Mouse (Mus musculus): ENCODE data around the gene Atp6v0c. TPM values are rescaled to one million over a fixed set of nuclear protein-coding genes. Genes with fewer than 3 reads are reported as not detected.

The Atp6v0c gene
- polyA plus RNA-seq, 1 experiment from 2014 or later: 627 TPM

- no peak for DNase-seq (ENCODE audit: low spot score)
- Histone ChIP-seq H3K4me3 (ENCODE audit: low read depth, low read length) (no peak overlapping the region), H3K4me2 (replicated peaks; ENCODE audit: low read depth) (no peak overlapping the region), H3K36me3 (ENCODE audit: control insufficient read depth, insufficient read depth, low read length) (no peaks in the 10 kb centered on the region), H3K27me3 (ENCODE audit: control insufficient read depth, insufficient read depth, low read length) (no peaks in the 10 kb centered on the region; the same call in 1 of the 2 replicates), H3K27ac (replicated peaks) (no peak overlapping the region), H3K9me3 (ENCODE audit: control insufficient read depth, low read length) (no peaks in the 10 kb centered on the region), H3K4me1 (replicated peaks; ENCODE audit: control insufficient read depth, insufficient read depth) (peaks cover 7% of the 10 kb centered on the region), H3K9ac (ENCODE audit: low read length) (peak overlapping the region; percentile 13; the same call in 1 of the 2 replicates)
- TF ChIP-seq EP300 (optimal IDR thresholded peaks at IDR 0.05): no peak
- no peak for TF ChIP-seq CTCF (IDR thresholded peaks at IDR 0.05; ENCODE audit: low read depth)
- WGBS: 52% methylated on average over 4 of the region's 4 CpGs
- ATAC-seq (ENCODE audit: low FRiP score, low TSS enrichment): no peak
These were observed 33.6 kb upstream of the Atp6v0c start for GRCm38 (mm10) chr17:24203068-24203467.

GRCm38 (mm10) chr17:24201092-24201491, 31.6 kb upstream of the Atp6v0c start:
- no peak overlapping the region for H3K4me3 ChIP-seq (ENCODE audit: low read depth, low read length)
- no peak for ATAC-seq (ENCODE audit: low FRiP score, low TSS enrichment)
- no peak overlapping the region for H3K4me2 ChIP-seq (replicated peaks; ENCODE audit: low read depth)
- 75% methylated on average over 4 of the region's 4 CpGs for WGBS
- H3K27me3 ChIP-seq (ENCODE audit: control insufficient read depth, insufficient read depth, low read length): no peaks in the 10 kb centered on the region
- no peak overlapping the region for H3K27ac ChIP-seq (replicated peaks)
- DNase-seq (ENCODE audit: low spot score): no peak
- TF ChIP-seq CTCF (IDR thresholded peaks at IDR 0.05; ENCODE audit: low read depth) (no peak), EP300 (optimal IDR thresholded peaks at IDR 0.05) (no peak)
- H3K4me1 ChIP-seq (replicated peaks; ENCODE audit: control insufficient read depth, insufficient read depth): peaks cover 7% of the 10 kb centered on the region; the same call in 1 of the 2 replicates
- no peaks in the 10 kb centered on the region for H3K36me3 ChIP-seq (ENCODE audit: control insufficient read depth, insufficient read depth, low read length)
- no peak overlapping the region for H3K9ac ChIP-seq (ENCODE audit: low read length)
- no peaks in the 10 kb centered on the region for H3K9me3 ChIP-seq (ENCODE audit: control insufficient read depth, low read length)

GRCm38 (mm10) chr17:24199741-24200140, 30.2 kb upstream of the Atp6v0c start:
- no peak overlapping the region for H3K4me3 ChIP-seq (ENCODE audit: low read depth, low read length)
- TF ChIP-seq EP300 (optimal IDR thresholded peaks at IDR 0.05) (no peak), CTCF (IDR thresholded peaks at IDR 0.05; ENCODE audit: low read depth) (no peak)
- no peaks in the 10 kb centered on the region for H3K27me3 ChIP-seq (ENCODE audit: control insufficient read depth, insufficient read depth, low read length)
- H3K27ac ChIP-seq (replicated peaks): no peak overlapping the region
- H3K4me1 ChIP-seq (replicated peaks; ENCODE audit: control insufficient read depth, insufficient read depth): no peaks in the 10 kb centered on the region
- WGBS: 74% methylated on average over 4 of the region's 4 CpGs
- H3K4me2 ChIP-seq (replicated peaks; ENCODE audit: low read depth): no peak overlapping the region
- no peaks in the 10 kb centered on the region for H3K36me3 ChIP-seq (ENCODE audit: control insufficient read depth, insufficient read depth, low read length)
- H3K9ac ChIP-seq (ENCODE audit: low read length): no peak overlapping the region
- no peaks in the 10 kb centered on the region for H3K9me3 ChIP-seq (ENCODE audit: control insufficient read depth, low read length)
- DNase-seq (ENCODE audit: low spot score) (no peak), ATAC-seq (ENCODE audit: low FRiP score, low TSS enrichment) (no peak)

GRCm38 (mm10) chr17:24199252-24199651, 29.8 kb upstream of the Atp6v0c start:
- Histone ChIP-seq H3K4me2 (replicated peaks; ENCODE audit: low read depth) (no peak overlapping the region), H3K9me3 (ENCODE audit: control insufficient read depth, low read length) (no peaks in the 10 kb centered on the region), H3K9ac (ENCODE audit: low read length) (no peak overlapping the region), H3K36me3 (ENCODE audit: control insufficient read depth, insufficient read depth, low read length) (no peaks in the 10 kb centered on the region), H3K27ac (replicated peaks) (no peak overlapping the region), H3K27me3 (ENCODE audit: control insufficient read depth, insufficient read depth, low read length) (no peaks in the 10 kb centered on the region), H3K4me3 (ENCODE audit: low read depth, low read length) (no peak overlapping the region), H3K4me1 (replicated peaks; ENCODE audit: control insufficient read depth, insufficient read depth) (no peaks in the 10 kb centered on the region)
- ATAC-seq (ENCODE audit: low FRiP score, low TSS enrichment) (no peak), DNase-seq (ENCODE audit: low spot score) (no peak)
- TF ChIP-seq CTCF (IDR thresholded peaks at IDR 0.05; ENCODE audit: low read depth) (no peak), EP300 (optimal IDR thresholded peaks at IDR 0.05) (no peak)
- 92% methylated on average over 4 of the region's 4 CpGs for WGBS

GRCm38 (mm10) chr17:24197032-24197824, 27.7 kb upstream of the Atp6v0c start:
- ATAC-seq (ENCODE audit: low FRiP score, low TSS enrichment): peak; percentile 24; the same call in 1 of the 2 replicates
- DNase-seq (ENCODE audit: low spot score): no peak

GRCm38 (mm10) chr17:24195349-24195748, 25.8 kb upstream of the Atp6v0c start:
- Histone ChIP-seq H3K27me3 (ENCODE audit: control insufficient read depth, insufficient read depth, low read length) (no peaks in the 10 kb centered on the region), H3K36me3 (ENCODE audit: control insufficient read depth, insufficient read depth, low read length) (no peaks in the 10 kb centered on the region), H3K4me2 (replicated peaks; ENCODE audit: low read depth) (no peak overlapping the region), H3K4me1 (replicated peaks; ENCODE audit: control insufficient read depth, insufficient read depth) (no peaks in the 10 kb centered on the region), H3K4me3 (ENCODE audit: low read depth, low read length) (no peak overlapping the region), H3K9me3 (ENCODE audit: control insufficient read depth, low read length) (no peaks in the 10 kb centered on the region), H3K9ac (ENCODE audit: low read length) (no peak overlapping the region), H3K27ac (replicated peaks) (no peak overlapping the region)
- no peak for ATAC-seq (ENCODE audit: low FRiP score, low TSS enrichment)
- 63% methylated on average over 2 of the region's 2 CpGs for WGBS
- TF ChIP-seq CTCF (IDR thresholded peaks at IDR 0.05; ENCODE audit: low read depth) (peak; percentile 25; the same call in 1 of the 2 replicates), EP300 (optimal IDR thresholded peaks at IDR 0.05) (no peak)
- DNase-seq (ENCODE audit: low spot score): no peak

More at GRCm38 (mm10) chr17:24197032-24197824, 27.7 kb upstream of the Atp6v0c start:
- Histone ChIP-seq H3K27ac (replicated peaks) (no peak overlapping the region), H3K36me3 (ENCODE audit: control insufficient read depth, insufficient read depth, low read length) (no peaks in the 10 kb centered on the region), H3K9ac (ENCODE audit: low read length) (no peak overlapping the region), H3K4me3 (ENCODE audit: low read depth, low read length) (no peak overlapping the region), H3K4me2 (replicated peaks; ENCODE audit: low read depth) (no peak overlapping the region), H3K9me3 (ENCODE audit: control insufficient read depth, low read length) (no peaks in the 10 kb centered on the region), H3K27me3 (ENCODE audit: control insufficient read depth, insufficient read depth, low read length) (no peaks in the 10 kb centered on the region), H3K4me1 (replicated peaks; ENCODE audit: control insufficient read depth, insufficient read depth) (no peaks in the 10 kb centered on the region)
- WGBS: 53% methylated on average over 15 of the region's 15 CpGs
- TF ChIP-seq CTCF (IDR thresholded peaks at IDR 0.05; ENCODE audit: low read depth): no peak
- TF ChIP-seq EP300 (optimal IDR thresholded peaks at IDR 0.05): no peak
